Mouse (Mus musculus) heart, embryonic 14.5 days (tissue): ENCODE data around the gene Ece2. TPM values are rescaled to one million over a fixed set of nuclear protein-coding genes. Genes with fewer than 3 reads are reported as not detected.

Experiments
- ATAC-seq: fragments of 200-750 bp; cut with Nextera tagmentation; 2 replicates; pipeline ENCODE4 v1.8.0; 2017; ENCODE audit warnings: low read depth, moderate TSS enrichment; ENCODE audit not compliant: insufficient number of reproducible peaks, insufficient read depth, low FRiP score
- H3K27ac ChIP-seq, 2 experiments: fragments of 200-500 bp in 1 of 2; fragments of 300-500 bp in 1 of 2; sonication (generic) in 1 of 2; replicated peaks in 1 of 2; 2 replicates each; pipeline ENCODE4 v1.5.1; 2012 to 2014; ENCODE audit warnings: low read depth in 2 of 2, low read length in 2 of 2, control low read depth in 1 of 2, mild to moderate bottlenecking in 1 of 2, mixed read lengths in 1 of 2; ENCODE audit not compliant: control insufficient read depth in 1 of 2, insufficient read depth in 1 of 2
- H3K27me3 ChIP-seq: fragments of 300-500 bp; sonication (generic); 2 replicates; pipeline ENCODE4 v1.6.1; 2014; ENCODE audit warnings: mild to moderate bottlenecking, low read length, control low read depth; ENCODE audit not compliant: control insufficient read depth, insufficient read depth
- H3K36me3 ChIP-seq: fragments of 300-500 bp; sonication (generic); 2 replicates; pipeline ENCODE4 v1.6.1; 2014; ENCODE audit warnings: mild to moderate bottlenecking, control low read depth, low read length, mixed read lengths; ENCODE audit not compliant: control insufficient read depth, insufficient read depth
- H3K4me1 ChIP-seq, 2 experiments: fragments of 200-500 bp in 1 of 2; fragments of 300-500 bp in 1 of 2; sonication (generic) in 1 of 2; 2 replicates each; pipeline ENCODE4 v1.6.1; 2012 to 2014; ENCODE audit warnings: low read length in 2 of 2, control low read depth in 1 of 2, mixed read lengths in 1 of 2; ENCODE audit not compliant: control insufficient read depth in 2 of 2, insufficient read depth in 2 of 2
- H3K4me2 ChIP-seq: fragments of 300-500 bp; sonication (generic); 2 replicates; pipeline ENCODE4 v1.6.1; 2014; ENCODE audit warnings: mild to moderate bottlenecking, low read length
- H3K4me3 ChIP-seq, 2 experiments: fragments of 200-500 bp in 1 of 2; fragments of 300-500 bp in 1 of 2; sonication (generic) in 1 of 2; 2 replicates each; pipeline ENCODE4 v1.5.1; 2012 to 2014; ENCODE audit warnings: low read length in 2 of 2, mild to moderate bottlenecking in 2 of 2, control low read depth in 1 of 2, low read depth in 1 of 2, moderate library complexity in 1 of 2; ENCODE audit not compliant: control insufficient read depth in 1 of 2, insufficient read depth in 1 of 2
- H3K9ac ChIP-seq: fragments of 300-500 bp; sonication (generic); 2 replicates; pipeline ENCODE4 v1.6.1; 2014; ENCODE audit warnings: mild to moderate bottlenecking, low read length
- H3K9me3 ChIP-seq: fragments of 300-500 bp; sonication (generic); 2 replicates; pipeline ENCODE4 v1.6.1; 2016; ENCODE audit warnings: low read length, control low read depth; ENCODE audit not compliant: control insufficient read depth
- WGBS: fragments of 180-500 bp; shearing (Covaris S2); extraction: QIAGEN DNeasy Blood & Tissue Kit; methylation state at CpG from one replicate; pipeline ENCODE4 v1.1.7; 2014; 5-methylcytosine and 5-hydroxymethylcytosine counted together
- polyA plus RNA-seq: library from polyadenylated mRNA; unstranded; fragments of >200 nt; fragmentation: Nextera tagmentation; extraction: Ambion mirVana; gene quantifications from 2 replicates; pipeline ENCODE4 v1.2.1, GENCODE M21; 2014

Ece2 gene
- polyA plus RNA-seq, 1 experiment from 2014 or later = 0.53 TPM

- 2% methylated on average over 81 of the region's 83 CpGs for WGBS
- no peak overlapping the region for H3K9ac ChIP-seq
- peaks cover 45% of the 10 kb centered on the region for H3K27me3 ChIP-seq
- no peak for ATAC-seq
- H3K4me3 ChIP-seq = peak overlapping the region; percentile 62 to 68
- H3K27ac ChIP-seq = no peak overlapping the region
- peak overlapping the region; percentile 100 for H3K4me2 ChIP-seq
- no peaks in the 10 kb centered on the region for H3K9me3 ChIP-seq
- H3K36me3 ChIP-seq = no peaks in the 10 kb centered on the region
- peaks cover 5 to 31% of the 10 kb centered on the region in 2 experiments; a peak in 3 of 4 replicates for H3K4me1 ChIP-seq
Observed at GRCm38 (mm10) chr16:20619541-20620398, 9.9 kb upstream of the Ece2 start.

DNA sequence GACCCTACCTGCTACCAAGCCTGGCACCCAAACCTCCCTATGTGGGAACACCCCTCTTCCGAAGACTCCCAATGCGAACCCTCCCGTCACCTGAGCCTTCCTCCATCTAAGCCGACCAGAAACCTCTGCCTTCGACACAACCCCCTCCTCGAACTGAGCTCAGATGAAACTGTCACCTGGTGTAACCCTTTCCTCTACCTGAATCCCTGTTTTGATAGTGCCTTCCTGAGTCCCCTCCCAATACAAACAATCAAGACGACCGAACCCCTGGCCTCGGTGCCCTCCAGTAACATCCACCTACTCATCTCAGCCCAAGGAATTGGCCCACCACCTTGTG lies 9.3 kb upstream of the Ece2 start:
- no peak for ATAC-seq
- H3K4me2 ChIP-seq = peak overlapping the region; percentile 100
- no peak overlapping the region for H3K27ac ChIP-seq
- no peak overlapping the region for H3K9ac ChIP-seq
- peaks cover 45% of the 10 kb centered on the region for H3K27me3 ChIP-seq
- peaks cover 5 to 31% of the 10 kb centered on the region in 2 experiments; a peak in 3 of 4 replicates for H3K4me1 ChIP-seq
- H3K9me3 ChIP-seq = no peaks in the 10 kb centered on the region
- no peaks in the 10 kb centered on the region for H3K36me3 ChIP-seq
- 0% methylated on average over 9 of the region's 9 CpGs for WGBS
- H3K4me3 ChIP-seq = peak overlapping the region; percentile 62 to 68

- 0 out of 4 replicates have a peak overlapping the region, but pooled peaks of 1 of the 2 experiments have one; percentile 37 for H3K27ac ChIP-seq
- peak; percentile 26; the same call in 1 of the 2 replicates for ATAC-seq
- peaks cover 45% of the 10 kb centered on the region for H3K27me3 ChIP-seq
Observed at GRCm38 (mm10) chr16:20620751-20621190, 8.9 kb upstream of the Ece2 start.

DNA sequence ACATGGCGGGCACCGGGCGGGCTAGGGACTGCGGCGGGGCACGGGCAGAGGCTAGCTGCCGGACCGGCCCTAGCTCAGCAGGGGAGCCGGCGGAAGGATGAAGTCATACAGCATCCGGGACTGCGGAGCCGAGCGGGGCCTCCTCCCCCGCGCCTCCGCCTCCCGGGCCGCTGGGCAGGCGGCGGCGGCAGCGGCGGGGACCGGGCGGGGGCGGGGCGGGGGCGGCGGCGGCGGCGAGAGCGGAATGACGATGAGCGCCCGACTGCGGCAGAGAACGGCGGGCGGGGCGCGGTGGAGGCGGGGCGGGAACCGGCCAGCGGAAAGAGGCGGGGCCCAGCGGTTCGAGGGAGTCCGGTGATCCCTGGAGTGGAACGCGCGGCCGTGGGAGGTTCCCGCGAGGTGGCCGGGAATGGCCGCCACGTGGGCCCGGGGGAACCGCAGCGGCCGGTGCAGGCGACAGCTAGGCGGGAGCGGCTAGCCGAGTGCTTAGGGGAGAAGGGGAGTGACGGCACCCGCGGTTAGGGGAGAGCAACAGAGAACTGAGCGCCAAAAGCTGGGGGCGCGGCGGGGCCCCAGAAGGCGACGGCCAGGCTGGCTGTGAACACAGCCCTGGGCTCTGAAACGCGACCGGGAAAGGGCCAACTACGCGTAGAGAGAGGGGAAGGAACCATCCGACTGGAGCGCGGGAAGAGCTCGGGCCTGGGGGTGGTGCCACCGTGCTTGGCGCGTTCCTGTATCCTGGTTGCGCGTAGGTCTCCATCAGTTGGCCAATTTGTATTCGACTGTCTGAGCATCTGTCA lies 8.2 kb upstream of the Ece2 start, which contains the start of gene Camk2n2:
TSS of gene Camk2n2 (minus strand) at position 97 of the 800 bp plus-strand sequence.
- Histone ChIP-seq H3K9ac (peak within 1 kb of the TSS; percentile 72), H3K9me3 (no peaks in the 10 kb centered on the region), H3K27ac (0 out of 4 replicates have a peak within 1 kb of the TSS, but pooled peaks of 1 of the 2 experiments have one; percentile 37), H3K4me1 (peaks cover 5 to 31% of the 10 kb centered on the region in 2 experiments; a peak in 3 of 4 replicates), H3K36me3 (no peaks in the 10 kb centered on the region), H3K27me3 (peaks cover 45% of the 10 kb centered on the region), H3K4me2 (peak within 1 kb of the TSS; percentile 100), H3K4me3 (peak within 1 kb of the TSS; percentile 62 to 68)
- ATAC-seq = peak; percentile 42
- WGBS = under 1% methylated on average over 65 of the region's 92 CpGs

More at GRCm38 (mm10) chr16:20620751-20621190, 8.9 kb upstream of the Ece2 start:
- WGBS = under 1% methylated on average over 32 of the region's 32 CpGs
- Histone ChIP-seq H3K4me1 (peaks cover 5 to 31% of the 10 kb centered on the region in 2 experiments; a peak in 3 of 4 replicates), H3K36me3 (no peaks in the 10 kb centered on the region), H3K4me3 (peak overlapping the region; percentile 62 to 68), H3K4me2 (peak overlapping the region; percentile 100), H3K9me3 (no peaks in the 10 kb centered on the region), H3K9ac (peak overlapping the region; percentile 72)

GRCm38 (mm10) chr16:20621991-20622685 lies 7.5 kb upstream of the Ece2 start:
- H3K36me3 ChIP-seq = no peaks in the 10 kb centered on the region
- peak overlapping the region; percentile 72 for H3K9ac ChIP-seq
- no peaks in the 10 kb centered on the region for H3K9me3 ChIP-seq
- peaks cover 45% of the 10 kb centered on the region for H3K27me3 ChIP-seq
- H3K27ac ChIP-seq = no peak overlapping the region
- ATAC-seq = no peak
- under 1% methylated on average over 36 of the region's 37 CpGs for WGBS
- peak overlapping the region; percentile 100 for H3K4me2 ChIP-seq
- peak overlapping the region; percentile 62 to 68 for H3K4me3 ChIP-seq
- peaks cover 5 to 31% of the 10 kb centered on the region in 2 experiments; a peak in 3 of 4 replicates for H3K4me1 ChIP-seq

GRCm38 (mm10) chr16:20623211-20623610 lies 6.4 kb upstream of the Ece2 start:
- Histone ChIP-seq H3K9ac (no peak overlapping the region), H3K27ac (no peak overlapping the region), H3K36me3 (no peaks in the 10 kb centered on the region), H3K27me3 (peaks cover 46% of the 10 kb centered on the region), H3K9me3 (no peaks in the 10 kb centered on the region), H3K4me1 (peaks cover 5 to 31% of the 10 kb centered on the region in 2 experiments; a peak in 3 of 4 replicates), H3K4me3 (no peak overlapping the region), H3K4me2 (no peak overlapping the region)
- WGBS = 50% methylated on average over 2 of the region's 2 CpGs
- no peak for ATAC-seq
